Mouse (Mus musculus): ENCODE results near the gene Uck1. TPM values are rescaled to one million over a fixed set of nuclear protein-coding genes. Genes with fewer than 3 reads are reported as not detected.
"Not testable (repeated sequence)": the region's sequence is repeated elsewhere in the genome, so short reads cannot be mapped to it uniquely, and the experiment has no call there.

The Uck1 gene
- polyA plus RNA-seq, 1 experiment from 2014 or later = 60.8 TPM

DNA sequence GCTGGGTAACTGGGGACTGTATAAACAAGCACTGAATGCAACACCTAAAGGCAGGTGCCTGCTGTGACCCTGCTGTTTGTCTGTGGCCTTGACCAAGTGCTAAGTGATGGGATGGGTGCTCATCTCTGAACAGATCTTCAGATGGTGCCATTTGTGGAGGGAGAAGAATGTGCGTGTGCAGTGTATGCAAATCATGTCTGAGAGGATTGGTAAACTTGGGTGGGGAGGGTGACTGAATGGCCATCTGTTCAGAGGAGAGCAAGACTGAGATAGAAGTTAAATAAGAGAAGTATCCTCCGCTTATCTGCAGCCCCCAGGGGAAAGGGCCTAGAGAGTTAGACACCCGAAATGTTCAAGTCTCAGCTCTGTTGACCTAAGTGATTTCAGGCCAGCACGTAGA, 39.5 kb upstream of the Uck1 start:
- no peak for ATAC-seq (ENCODE audit: low read depth)
- Histone ChIP-seq H3K27me3 (ENCODE audit: control insufficient read depth, insufficient read depth, low read depth, low read length) (no peaks in the 10 kb centered on the region), H3K36me3 (ENCODE audit: control insufficient read depth, insufficient read depth, low read length) (peaks cover 44% of the 10 kb centered on the region), H3K4me1 (replicated peaks; ENCODE audit: control insufficient read depth, insufficient read depth, low read length) (no peaks in the 10 kb centered on the region), H3K4me3 (ENCODE audit: low read length) (no peak overlapping the region), H3K4me2 (ENCODE audit: low read depth, low read length) (no peak overlapping the region), H3K27ac (ENCODE audit: low read length) (no peak overlapping the region), H3K9ac (ENCODE audit: low read length) (no peak overlapping the region), H3K9me3 (ENCODE audit: control insufficient read depth, low read length) (no peaks in the 10 kb centered on the region)
- 82% methylated on average over 4 of the region's 4 CpGs for WGBS

DNA sequence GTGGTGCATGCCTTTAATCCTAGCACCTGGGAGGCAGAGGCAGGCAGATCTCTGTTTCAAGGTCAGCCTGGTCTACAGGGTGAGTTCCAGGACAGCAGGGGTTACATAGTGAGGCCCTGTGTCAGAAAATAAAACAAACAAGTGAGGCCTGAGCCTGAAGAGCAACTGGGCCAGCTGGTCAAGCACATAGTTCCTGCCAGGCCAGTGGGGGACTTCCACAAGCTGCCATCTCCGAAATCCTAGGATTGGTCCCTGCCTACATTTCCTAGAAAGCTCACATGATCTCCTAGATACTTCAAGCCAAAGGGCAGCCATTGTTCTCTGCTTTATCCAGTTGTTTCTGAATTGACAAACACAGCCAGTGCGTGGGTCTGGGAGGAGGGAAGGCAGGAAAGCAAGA, 35.9 kb upstream of the Uck1 start:
- H3K9me3 ChIP-seq (ENCODE audit: control insufficient read depth, low read length); H3K9ac ChIP-seq (ENCODE audit: low read length); H3K4me3 ChIP-seq (ENCODE audit: low read length); ATAC-seq (ENCODE audit: low read depth); H3K27me3 ChIP-seq (ENCODE audit: control insufficient read depth, insufficient read depth, low read depth, low read length); H3K4me1 ChIP-seq (replicated peaks; ENCODE audit: control insufficient read depth, insufficient read depth, low read length); H3K4me2 ChIP-seq (ENCODE audit: low read depth, low read length); H3K27ac ChIP-seq (ENCODE audit: low read length): not testable (repeated sequence)
- peaks cover 33% of the 10 kb centered on the region for H3K36me3 ChIP-seq (ENCODE audit: control insufficient read depth, insufficient read depth, low read length)
- 82% methylated on average over 2 of the region's 2 CpGs for WGBS

DNA sequence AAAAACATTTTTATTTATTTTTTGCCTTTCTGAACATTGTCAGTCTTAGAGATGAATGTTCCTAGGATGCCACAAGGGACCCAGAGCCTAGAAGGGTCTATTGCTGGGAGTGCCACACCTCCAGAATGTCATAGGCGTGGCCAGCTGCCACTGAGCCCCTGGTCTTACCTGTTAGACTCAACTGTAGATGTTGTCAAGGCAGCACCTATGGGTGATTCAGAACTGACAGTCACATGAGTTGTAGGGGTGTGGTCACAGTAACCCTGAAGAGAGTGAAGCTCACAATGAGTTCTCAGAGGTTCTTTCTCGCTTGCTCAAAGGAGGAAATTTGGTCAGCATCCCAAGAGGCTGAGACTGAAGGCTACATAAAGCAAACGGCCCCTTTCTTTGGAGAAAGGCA, 35.3 kb upstream of the Uck1 start:
- 92% methylated on average over 3 of the region's 3 CpGs for WGBS
- H3K4me2 ChIP-seq (ENCODE audit: low read depth, low read length) = no peak overlapping the region
- no peaks in the 10 kb centered on the region for H3K4me1 ChIP-seq (replicated peaks; ENCODE audit: control insufficient read depth, insufficient read depth, low read length)
- ATAC-seq (ENCODE audit: low read depth) = no peak
- H3K36me3 ChIP-seq (ENCODE audit: control insufficient read depth, insufficient read depth, low read length) = peaks cover 33% of the 10 kb centered on the region
- no peaks in the 10 kb centered on the region for H3K27me3 ChIP-seq (ENCODE audit: control insufficient read depth, insufficient read depth, low read depth, low read length)
- no peak overlapping the region for H3K4me3 ChIP-seq (ENCODE audit: low read length)
- no peak overlapping the region for H3K27ac ChIP-seq (ENCODE audit: low read length)
- H3K9me3 ChIP-seq (ENCODE audit: control insufficient read depth, low read length) = no peaks in the 10 kb centered on the region
- no peak overlapping the region for H3K9ac ChIP-seq (ENCODE audit: low read length)

DNA sequence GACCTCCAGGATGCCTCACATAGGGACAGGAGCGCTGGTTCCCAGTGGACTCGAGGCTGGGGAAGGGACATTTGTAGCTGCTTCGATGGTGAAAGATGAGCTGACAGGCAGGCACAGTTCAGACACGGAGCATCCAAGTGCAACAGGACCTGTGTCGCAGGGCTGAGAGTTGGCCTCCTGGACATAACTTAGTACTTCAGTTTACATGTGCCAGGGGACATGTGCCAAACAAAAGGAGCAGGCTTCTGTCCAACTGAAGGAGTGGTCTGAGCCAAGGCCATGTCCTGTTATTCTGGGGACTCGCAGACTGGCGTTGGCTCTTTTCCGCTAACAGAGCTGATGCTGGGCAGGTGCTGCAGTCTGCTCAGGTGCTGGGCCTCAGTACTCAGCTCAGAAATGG, 34.4 kb upstream of the Uck1 start:
- WGBS = 74% methylated on average over 8 of the region's 8 CpGs
- ATAC-seq (ENCODE audit: low read depth) = no peak
- H3K36me3 ChIP-seq (ENCODE audit: control insufficient read depth, insufficient read depth, low read length) = peaks cover 24% of the 10 kb centered on the region
- no peak overlapping the region for H3K9ac ChIP-seq (ENCODE audit: low read length)
- H3K27ac ChIP-seq (ENCODE audit: low read length) = no peak overlapping the region
- H3K4me2 ChIP-seq (ENCODE audit: low read depth, low read length) = no peak overlapping the region
- peaks cover 2% of the 10 kb centered on the region; the same call in 1 of the 2 replicates for H3K4me1 ChIP-seq (replicated peaks; ENCODE audit: control insufficient read depth, insufficient read depth, low read length)
- H3K4me3 ChIP-seq (ENCODE audit: low read length) = no peak overlapping the region
- no peaks in the 10 kb centered on the region for H3K9me3 ChIP-seq (ENCODE audit: control insufficient read depth, low read length)
- H3K27me3 ChIP-seq (ENCODE audit: control insufficient read depth, insufficient read depth, low read depth, low read length) = no peaks in the 10 kb centered on the region

DNA sequence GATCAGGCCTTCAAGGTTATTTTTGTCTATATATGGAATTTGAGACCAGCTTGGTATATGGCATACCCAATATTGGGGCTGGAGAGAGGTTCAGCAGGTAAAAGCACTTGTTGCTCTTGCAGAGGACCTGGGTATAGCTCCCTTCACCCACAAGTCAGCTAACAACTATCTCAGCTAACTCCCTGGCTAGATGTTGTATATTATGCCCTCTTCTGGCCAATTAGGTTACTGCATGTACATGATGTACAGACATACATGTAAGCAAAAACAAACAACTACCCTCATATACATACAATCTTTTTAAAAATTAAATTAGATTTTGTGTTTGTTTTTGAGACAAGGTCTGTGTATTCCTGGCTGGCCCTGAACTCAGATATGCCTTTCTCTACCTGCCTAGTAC, 29.6 kb upstream of the Uck1 start:
- no peak for ATAC-seq (ENCODE audit: low read depth)
- no peaks in the 10 kb centered on the region for H3K9me3 ChIP-seq (ENCODE audit: control insufficient read depth, low read length)
- peak overlapping the region; percentile 86 for H3K4me2 ChIP-seq (ENCODE audit: low read depth, low read length)
- H3K27me3 ChIP-seq (ENCODE audit: control insufficient read depth, insufficient read depth, low read depth, low read length) = no peaks in the 10 kb centered on the region
- peaks cover 16% of the 10 kb centered on the region for H3K4me1 ChIP-seq (replicated peaks; ENCODE audit: control insufficient read depth, insufficient read depth, low read length)
- no peak overlapping the region for H3K27ac ChIP-seq (ENCODE audit: low read length)
- H3K36me3 ChIP-seq (ENCODE audit: control insufficient read depth, insufficient read depth, low read length) = peaks cover 9% of the 10 kb centered on the region
- no peak overlapping the region; the same call in 1 of the 2 replicates for H3K4me3 ChIP-seq (ENCODE audit: low read length)
- H3K9ac ChIP-seq (ENCODE audit: low read length) = no peak overlapping the region

DNA sequence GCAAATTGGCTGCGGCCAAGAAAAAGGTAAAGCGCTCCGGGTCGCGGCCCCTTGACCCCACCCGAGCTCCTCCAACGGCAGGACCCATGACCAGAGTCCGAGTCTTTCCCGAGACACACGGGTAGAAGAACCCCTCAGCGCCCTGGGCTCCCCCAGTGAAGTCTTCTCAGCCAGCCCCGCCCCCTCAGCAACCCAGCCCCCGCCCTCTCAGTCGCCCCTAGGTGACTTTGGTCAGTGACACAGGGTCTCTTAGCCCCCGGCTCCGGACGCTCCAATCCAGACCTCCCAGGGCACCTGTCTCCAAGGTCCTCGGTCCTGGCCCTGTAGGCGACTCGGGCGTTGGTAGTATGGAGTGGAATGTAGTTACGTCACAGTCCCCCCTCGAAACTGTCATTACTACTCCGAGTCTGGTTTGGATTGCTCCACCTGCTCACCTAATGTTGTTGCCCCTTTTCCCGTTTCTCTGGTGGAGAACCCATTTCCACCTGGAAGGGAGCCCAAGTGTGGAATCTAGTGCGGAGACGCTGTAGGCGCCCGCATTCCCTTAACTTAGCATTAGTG, 28.5 kb upstream of the Uck1 start:
- 1% methylated on average over 28 of the region's 29 CpGs for WGBS
- Histone ChIP-seq H3K4me3 (ENCODE audit: low read length) (peak overlapping the region; percentile 83), H3K27me3 (ENCODE audit: control insufficient read depth, insufficient read depth, low read depth, low read length) (no peaks in the 10 kb centered on the region), H3K9me3 (ENCODE audit: control insufficient read depth, low read length) (no peaks in the 10 kb centered on the region), H3K27ac (ENCODE audit: low read length) (peak overlapping the region; percentile 49), H3K9ac (ENCODE audit: low read length) (peak overlapping the region; percentile 86), H3K4me2 (ENCODE audit: low read depth, low read length) (peak overlapping the region; percentile 86), H3K36me3 (ENCODE audit: control insufficient read depth, insufficient read depth, low read length) (peaks cover 15% of the 10 kb centered on the region), H3K4me1 (replicated peaks; ENCODE audit: control insufficient read depth, insufficient read depth, low read length) (peaks cover 16% of the 10 kb centered on the region)
- ATAC-seq (ENCODE audit: low read depth) = peak; percentile 48

DNA sequence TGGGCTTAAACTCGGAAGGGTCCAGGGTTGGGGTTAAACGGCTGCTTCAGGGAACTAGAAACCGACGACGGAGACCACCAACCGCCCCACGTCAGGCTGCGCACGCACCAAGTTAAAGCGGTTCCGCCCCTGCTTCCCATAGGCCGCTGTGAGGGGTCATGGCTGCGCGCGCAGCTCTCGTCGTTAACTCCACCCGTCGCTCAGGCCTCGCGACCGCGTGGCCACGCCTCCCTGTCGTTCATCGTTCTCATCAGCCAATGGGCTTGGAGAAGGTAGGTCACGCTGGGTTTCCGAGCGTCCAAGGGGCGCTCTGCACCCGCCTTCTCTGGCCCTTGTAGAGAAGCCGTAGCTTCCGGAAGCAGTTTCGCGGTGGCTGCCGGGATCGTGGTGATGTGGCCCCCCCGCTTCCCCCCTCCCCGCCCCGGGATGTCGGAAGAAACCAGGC, 28.0 kb upstream of the Uck1 start, which contains the start of gene Swi5:
Gene Swi5 (minus strand): TSS at position 153 of the 445 bp plus-strand sequence.
- Histone ChIP-seq H3K27me3 (ENCODE audit: control insufficient read depth, insufficient read depth, low read depth, low read length) (no peaks in the 10 kb centered on the region), H3K9ac (ENCODE audit: low read length) (peak within 1 kb of the TSS; percentile 88), H3K4me1 (replicated peaks; ENCODE audit: control insufficient read depth, insufficient read depth, low read length) (peaks cover 16% of the 10 kb centered on the region), H3K36me3 (ENCODE audit: control insufficient read depth, insufficient read depth, low read length) (peaks cover 15% of the 10 kb centered on the region), H3K4me2 (ENCODE audit: low read depth, low read length) (peak within 1 kb of the TSS; percentile 92), H3K9me3 (ENCODE audit: control insufficient read depth, low read length) (no peaks in the 10 kb centered on the region), H3K4me3 (ENCODE audit: low read length) (peak within 1 kb of the TSS; percentile 83), H3K27ac (ENCODE audit: low read length) (peak within 1 kb of the TSS; percentile 49)
- ATAC-seq (ENCODE audit: low read depth) = peak; percentile 100
- under 1% methylated on average over 38 of the region's 41 CpGs for WGBS

DNA sequence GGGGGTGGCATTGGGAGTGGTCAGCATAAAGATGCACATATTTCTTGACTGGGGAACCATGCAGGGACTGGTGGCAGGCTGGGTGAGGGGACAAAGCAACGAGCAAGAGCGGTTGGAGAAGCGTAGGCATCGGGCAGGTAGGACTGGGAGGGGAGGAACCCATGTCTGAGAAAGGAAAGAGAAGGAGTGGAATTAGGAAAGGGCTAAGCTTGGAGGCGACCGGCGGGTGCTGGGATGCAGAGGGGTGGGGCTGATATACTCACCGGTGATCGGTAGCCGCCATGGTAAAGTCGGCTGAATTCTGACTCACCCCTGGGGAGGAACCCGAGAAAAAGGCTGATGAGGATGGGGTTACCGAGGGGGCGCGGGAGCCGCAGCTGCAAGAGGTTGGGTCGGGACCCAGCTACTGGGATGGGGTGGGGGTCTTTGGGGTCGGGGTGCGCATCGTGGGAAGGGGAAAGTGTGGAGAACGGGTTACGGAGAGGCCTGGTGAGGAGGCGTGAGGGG, 27.4 kb upstream of the Uck1 start, which contains the start of gene Golga2:
Gene Golga2 (plus strand): TSS at position 51 of the 507 bp plus-strand sequence.
- H3K27ac ChIP-seq (ENCODE audit: low read length) = peak within 1 kb of the TSS; percentile 49
- H3K4me2 ChIP-seq (ENCODE audit: low read depth, low read length) = peak within 1 kb of the TSS; percentile 92
- H3K9me3 ChIP-seq (ENCODE audit: control insufficient read depth, low read length) = no peaks in the 10 kb centered on the region
- peak within 1 kb of the TSS; percentile 83 for H3K4me3 ChIP-seq (ENCODE audit: low read length)
- WGBS = 0% methylated on average over 23 of the region's 23 CpGs
- peaks cover 16% of the 10 kb centered on the region for H3K4me1 ChIP-seq (replicated peaks; ENCODE audit: control insufficient read depth, insufficient read depth, low read length)
- ATAC-seq (ENCODE audit: low read depth) = peak; percentile 2; the same call in 1 of the 2 replicates
- peaks cover 12% of the 10 kb centered on the region for H3K36me3 ChIP-seq (ENCODE audit: control insufficient read depth, insufficient read depth, low read length)
- H3K27me3 ChIP-seq (ENCODE audit: control insufficient read depth, insufficient read depth, low read depth, low read length) = no peaks in the 10 kb centered on the region
- H3K9ac ChIP-seq (ENCODE audit: low read length) = peak within 1 kb of the TSS; percentile 88

DNA sequence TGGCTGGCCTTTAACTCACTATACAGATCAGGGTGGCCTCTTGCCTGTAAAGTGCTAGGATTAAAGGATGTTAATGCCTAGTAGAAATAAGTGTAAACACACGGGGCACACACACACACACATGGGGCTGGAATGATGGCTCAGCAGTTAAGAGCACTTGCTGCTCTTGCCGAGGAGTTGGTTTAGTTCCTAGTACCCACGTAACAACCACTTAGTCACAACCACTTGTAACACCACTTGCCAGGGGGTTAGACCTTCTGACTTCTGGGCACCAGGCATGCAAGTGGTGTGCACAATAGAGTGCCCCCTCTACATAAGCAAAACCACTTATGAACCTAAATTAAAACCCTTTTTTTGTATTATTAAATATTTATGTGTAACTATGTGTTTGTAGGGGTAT, 24.0 kb upstream of the Uck1 start:
- 64% methylated on average over 3 of the region's 3 CpGs for WGBS
- Histone ChIP-seq H3K4me3 (ENCODE audit: low read length) (no peak overlapping the region), H3K4me2 (ENCODE audit: low read depth, low read length) (no peak overlapping the region), H3K36me3 (ENCODE audit: control insufficient read depth, insufficient read depth, low read length) (peaks cover 29% of the 10 kb centered on the region), H3K27me3 (ENCODE audit: control insufficient read depth, insufficient read depth, low read depth, low read length) (no peaks in the 10 kb centered on the region), H3K27ac (ENCODE audit: low read length) (no peak overlapping the region), H3K4me1 (replicated peaks; ENCODE audit: control insufficient read depth, insufficient read depth, low read length) (peaks cover 11% of the 10 kb centered on the region), H3K9ac (ENCODE audit: low read length) (no peak overlapping the region), H3K9me3 (ENCODE audit: control insufficient read depth, low read length) (no peaks in the 10 kb centered on the region)
- no peak for ATAC-seq (ENCODE audit: low read depth)
